Mouse (Mus musculus) midbrain, postnatal 0 days (tissue): Measurements from ENCODE around the gene Baz1b. TPM values are rescaled to one million over a fixed set of nuclear protein-coding genes. Genes with fewer than 3 reads are reported as not detected.

Experiments
- ATAC-seq: fragments of 200-750 bp; cut with Nextera tagmentation; 2 replicates; pipeline ENCODE4 v1.8.0; 2017; ENCODE audit warnings: moderate number of reproducible peaks, mild to moderate bottlenecking, moderate TSS enrichment, moderate library complexity; ENCODE audit not compliant: low FRiP score
- DNase-seq: peaks from one replicate; pipeline ENCODE4 v3.0.0-alpha.2; 2015; ENCODE audit warnings: low spot score
- H3K27ac ChIP-seq: fragments of 300-500 bp; sonication (generic); 2 replicates; pipeline ENCODE4 v1.5.1; 2014; ENCODE audit warnings: low read depth, mild to moderate bottlenecking, low read length, mixed read lengths
- H3K27me3 ChIP-seq: fragments of 300-500 bp; sonication (generic); 2 replicates; pipeline ENCODE4 v1.6.1; 2014; ENCODE audit warnings: low read length, control low read depth, mixed read lengths; ENCODE audit not compliant: insufficient read depth
- H3K36me3 ChIP-seq: fragments of 300-500 bp; sonication (generic); 2 replicates; pipeline ENCODE4 v1.6.1; 2014; ENCODE audit warnings: low read length, control low read depth, mixed read lengths; ENCODE audit not compliant: insufficient read depth
- H3K4me1 ChIP-seq: fragments of 300-500 bp; sonication (generic); 2 replicates; pipeline ENCODE4 v1.6.1; 2014; ENCODE audit warnings: mild to moderate bottlenecking, control low read depth, antibody characterized with exemption, low read length, mixed read lengths; ENCODE audit not compliant: insufficient read depth
- H3K4me2 ChIP-seq: fragments of 300-500 bp; sonication (generic); 2 replicates; pipeline ENCODE4 v1.6.1; 2014; ENCODE audit warnings: low read depth, mild to moderate bottlenecking, low read length, mixed read lengths; ENCODE audit not compliant: poor library complexity, severe bottlenecking
- H3K4me3 ChIP-seq: fragments of 300-500 bp; sonication (generic); 2 replicates; pipeline ENCODE4 v1.5.1; 2014; ENCODE audit warnings: low read depth, mild to moderate bottlenecking, low read length, moderate library complexity
- H3K9ac ChIP-seq: fragments of 300-500 bp; sonication (generic); replicated peaks from 2 replicates; pipeline ENCODE4 v1.6.1; 2014; ENCODE audit warnings: mild to moderate bottlenecking, low read length, moderate library complexity, mixed read lengths; ENCODE audit not compliant: poor library complexity, severe bottlenecking
- H3K9me3 ChIP-seq: fragments of 300-500 bp; sonication (generic); 2 replicates; pipeline ENCODE4 v1.6.1; 2016; ENCODE audit warnings: low read length, control low read depth
- CTCF ChIP-seq: IDR thresholded peaks from 2 replicates; pipeline ENCODE4 v1.5.1; 2016; ENCODE audit warnings: antibody characterized with exemption, mild to moderate bottlenecking
- WGBS: fragments of 180-500 bp; shearing (Covaris S2); extraction: QIAGEN DNeasy Blood & Tissue Kit; methylation state at CpG from one replicate; pipeline ENCODE4 v1.1.7; 2014; 5-methylcytosine and 5-hydroxymethylcytosine counted together
- polyA plus RNA-seq: library from polyadenylated mRNA; unstranded; fragments of >200 nt; fragmentation: Nextera tagmentation; extraction: Ambion mirVana; gene quantifications from 2 replicates; pipeline ENCODE4 v1.2.1, GENCODE M21; 2015
- total RNA-seq: library from RNA; depleted of rRNA; stranded (reverse); fragments of >200 nt; gene quantifications from 2 replicates; pipeline ENCODE4 v1.2.3, GENCODE M21; 2014

Baz1b gene
- total and polyA plus RNA-seq, 2 experiments from 2014 or later: 12.5 to 33.4 TPM

- Histone ChIP-seq H3K36me3 (peaks cover 28% of the 10 kb centered on the region), H3K4me1 (no peaks in the 10 kb centered on the region), H3K9ac (no peak overlapping the region), H3K27me3 (no peaks in the 10 kb centered on the region), H3K27ac (no peak overlapping the region), H3K4me3 (no peak overlapping the region), H3K9me3 (no peaks in the 10 kb centered on the region), H3K4me2 (no peak overlapping the region)
- TF ChIP-seq CTCF: no peak
- no peak for DNase-seq
- ATAC-seq: no peak
- WGBS: 87% methylated on average over 6 of the region's 6 CpGs
Measured at GRCm38 (mm10) chr5:135162821-135163220, 24.2 kb upstream of the Baz1b start.

GRCm38 (mm10) chr5:135166909-135167308 is 20.2 kb upstream of the Baz1b start:
- H3K9ac ChIP-seq: no peak overlapping the region
- peaks cover 4% of the 10 kb centered on the region; the same call in 1 of the 2 replicates for H3K4me1 ChIP-seq
- ATAC-seq (no peak), DNase-seq (no peak)
- no peak for TF ChIP-seq CTCF
- H3K9me3 ChIP-seq: no peaks in the 10 kb centered on the region
- no peak overlapping the region for H3K27ac ChIP-seq
- peaks cover 5% of the 10 kb centered on the region for H3K36me3 ChIP-seq
- WGBS: 80% methylated on average over 4 of the region's 4 CpGs
- no peak overlapping the region for H3K4me3 ChIP-seq
- H3K4me2 ChIP-seq: no peak overlapping the region
- H3K27me3 ChIP-seq: no peaks in the 10 kb centered on the region

- ATAC-seq: no peak
- H3K4me3 ChIP-seq: no peak overlapping the region
Measured at GRCm38 (mm10) chr5:135167469-135167868, 19.6 kb upstream of the Baz1b start.

GRCm38 (mm10) chr5:135168063-135169062 is 18.7 kb upstream of the Baz1b start, which contains the start of gene Bcl7b:
Gene Bcl7b, plus strand, starts transcription at chr5:135168283.
- peak within 1 kb of the TSS; percentile 58 for H3K4me3 ChIP-seq
- DNase-seq (peak; percentile 99), ATAC-seq (peak; percentile 98)
- peaks cover 14% of the 10 kb centered on the region for H3K36me3 ChIP-seq
- H3K4me1 ChIP-seq: peaks cover 4% of the 10 kb centered on the region; the same call in 1 of the 2 replicates
- H3K9me3 ChIP-seq: no peaks in the 10 kb centered on the region
- peak within 1 kb of the TSS; percentile 83 for H3K9ac ChIP-seq
- peak within 1 kb of the TSS; percentile 98 for H3K27ac ChIP-seq
- no peaks in the 10 kb centered on the region for H3K27me3 ChIP-seq
- peak; percentile 24; the same call in 1 of the 2 replicates for TF ChIP-seq CTCF
- 2% methylated on average over 92 of the region's 95 CpGs for WGBS
- peak within 1 kb of the TSS; percentile 60 for H3K4me2 ChIP-seq

More at GRCm38 (mm10) chr5:135167469-135167868, 19.6 kb upstream of the Baz1b start:
- no peak for TF ChIP-seq CTCF
- H3K9me3 ChIP-seq: no peaks in the 10 kb centered on the region
- H3K27me3 ChIP-seq: no peaks in the 10 kb centered on the region
- 95% methylated on average over 4 of the region's 4 CpGs for WGBS
- no peak overlapping the region for H3K9ac ChIP-seq
- no peak overlapping the region for H3K4me2 ChIP-seq
- H3K27ac ChIP-seq: no peak overlapping the region; the same call in 1 of the 2 replicates
- peaks cover 4% of the 10 kb centered on the region; the same call in 1 of the 2 replicates for H3K4me1 ChIP-seq
- peaks cover 6% of the 10 kb centered on the region for H3K36me3 ChIP-seq
- DNase-seq: no peak

GRCm38 (mm10) chr5:135169479-135169878 is 17.6 kb upstream of the Baz1b start:
- DNase-seq (no peak), ATAC-seq (no peak)
- H3K4me1 ChIP-seq: peaks cover 4% of the 10 kb centered on the region; the same call in 1 of the 2 replicates
- peaks cover 14% of the 10 kb centered on the region for H3K36me3 ChIP-seq
- no peaks in the 10 kb centered on the region for H3K9me3 ChIP-seq
- WGBS: 88% methylated on average over 5 of the region's 5 CpGs
- no peak overlapping the region for H3K27ac ChIP-seq
- TF ChIP-seq CTCF: no peak
- H3K27me3 ChIP-seq: no peaks in the 10 kb centered on the region
- peak overlapping the region; percentile 58 for H3K4me3 ChIP-seq
- H3K9ac ChIP-seq: peak overlapping the region; percentile 63
- peak overlapping the region; percentile 60 for H3K4me2 ChIP-seq
